Mouse (Mus musculus) midbrain, embryonic 14.5 days (tissue): ENCODE measurements around the gene P2rx6. TPM values are rescaled to one million over a fixed set of nuclear protein-coding genes. Genes with fewer than 3 reads are reported as not detected.
"Not testable (repeated sequence)": the region's sequence is repeated elsewhere in the genome, so short reads cannot be mapped to it uniquely, and the experiment has no call there.

ENCODE experiments used
- ATAC-seq: fragments of 200-750 bp; cut with Nextera tagmentation; 2 replicates; pipeline ENCODE4 v1.8.0; 2017; ENCODE audit warnings: moderate number of reproducible peaks, moderate library complexity; ENCODE audit not compliant: low FRiP score, low TSS enrichment
- DNase-seq: peaks from one replicate; pipeline ENCODE4 v3.0.0-alpha.2; 2015
- H3K27ac ChIP-seq: fragments of 300-500 bp; sonication (generic); replicated peaks from 2 replicates; pipeline ENCODE4 v1.5.1; 2014; ENCODE audit warnings: mild to moderate bottlenecking, low read depth, low read length, moderate library complexity
- H3K27me3 ChIP-seq: fragments of 300-500 bp; sonication (generic); 2 replicates; pipeline ENCODE4 v1.6.1; 2014; ENCODE audit warnings: low read length, control low read depth, mixed read lengths; ENCODE audit not compliant: control insufficient read depth, insufficient read depth
- H3K36me3 ChIP-seq: fragments of 300-500 bp; sonication (generic); 2 replicates; pipeline ENCODE4 v1.6.1; 2014; ENCODE audit warnings: low read length, control low read depth; ENCODE audit not compliant: control insufficient read depth, insufficient read depth
- H3K4me1 ChIP-seq: fragments of 300-500 bp; sonication (generic); 2 replicates; pipeline ENCODE4 v1.6.1; 2014; ENCODE audit warnings: mild to moderate bottlenecking, antibody characterized with exemption, low read length, control low read depth; ENCODE audit not compliant: control insufficient read depth, insufficient read depth
- H3K4me2 ChIP-seq: fragments of 300-500 bp; sonication (generic); 2 replicates; pipeline ENCODE4 v1.6.1; 2014; ENCODE audit warnings: mild to moderate bottlenecking, low read length, moderate library complexity
- H3K4me3 ChIP-seq: fragments of 300-500 bp; sonication (generic); replicated peaks from 2 replicates; pipeline ENCODE4 v1.5.1; 2014; ENCODE audit warnings: low read depth, low read length
- H3K9ac ChIP-seq: fragments of 300-500 bp; sonication (generic); replicated peaks from 2 replicates; pipeline ENCODE4 v1.6.1; 2014; ENCODE audit warnings: mild to moderate bottlenecking, low read length, moderate library complexity
- H3K9me3 ChIP-seq: fragments of 300-500 bp; sonication (generic); 2 replicates; pipeline ENCODE4 v1.6.1; 2016; ENCODE audit warnings: low read length, control low read depth, mixed read lengths; ENCODE audit not compliant: control insufficient read depth
- WGBS: fragments of 180-500 bp; shearing (Covaris S2); extraction: QIAGEN DNeasy Blood & Tissue Kit; methylation state at CpG from one replicate; pipeline ENCODE4 v1.1.7; 2014; 5-methylcytosine and 5-hydroxymethylcytosine counted together
- polyA plus RNA-seq: library from polyadenylated mRNA; unstranded; fragments of >200 nt; fragmentation: Nextera tagmentation; extraction: Ambion mirVana; gene quantifications from 2 replicates; pipeline ENCODE4 v1.2.1, GENCODE M21; 2014

Gene P2rx6
- polyA plus RNA-seq, 1 experiment from 2014 or later = 1.9 TPM

DNA sequence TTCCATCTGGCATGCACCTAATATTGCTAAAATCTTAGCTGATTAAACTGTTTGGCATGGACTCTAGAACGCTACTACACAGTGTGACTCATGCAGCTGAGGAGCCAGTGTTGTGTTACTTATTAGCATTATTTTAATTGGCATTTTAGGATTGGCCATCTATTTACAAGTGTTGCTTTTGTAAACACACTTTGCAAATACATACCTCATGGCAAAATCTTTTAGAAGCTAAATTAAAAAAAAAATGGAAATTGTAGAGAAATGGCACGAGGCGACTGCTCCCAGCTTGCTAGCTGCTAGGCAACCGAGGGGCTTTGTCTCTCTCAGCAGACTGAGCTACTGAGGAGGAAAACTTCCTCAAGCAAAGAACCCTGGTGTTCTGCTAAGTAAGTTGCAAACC is 43.3 kb downstream of the P2rx6 start:
- Histone ChIP-seq H3K36me3 (no peaks in the 10 kb centered on the region), H3K4me1 (no peaks in the 10 kb centered on the region), H3K27me3 (no peaks in the 10 kb centered on the region), H3K27ac (no peak overlapping the region), H3K4me3 (no peak overlapping the region), H3K9me3 (no peaks in the 10 kb centered on the region), H3K4me2 (no peak overlapping the region), H3K9ac (no peak overlapping the region)
- DNase-seq (peak; percentile 13), ATAC-seq (no peak)
- WGBS = 49% methylated on average over 4 of the region's 4 CpGs

DNA sequence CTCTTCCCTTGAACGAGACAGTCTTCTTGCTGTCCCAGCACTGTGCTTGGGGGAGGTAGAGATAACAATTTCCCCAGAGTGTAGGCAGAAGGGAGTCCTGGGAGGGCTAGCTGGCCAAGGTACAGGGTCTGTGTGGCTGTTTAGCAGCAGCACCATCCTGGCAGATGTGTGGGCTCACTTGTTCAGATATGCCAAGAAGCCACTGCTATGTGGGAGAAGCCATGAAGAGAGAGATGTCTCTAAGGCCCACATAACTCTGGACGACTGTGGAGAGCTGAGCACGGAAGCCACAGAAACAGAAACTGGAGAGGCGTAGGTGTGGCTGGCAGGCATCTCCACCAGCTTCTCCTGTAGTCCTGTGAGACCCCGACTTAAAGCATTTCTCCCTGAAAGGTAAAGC is 44.0 kb downstream of the P2rx6 start:
- no peak overlapping the region for H3K4me3 ChIP-seq
- H3K27me3 ChIP-seq = no peaks in the 10 kb centered on the region
- no peaks in the 10 kb centered on the region for H3K9me3 ChIP-seq
- no peaks in the 10 kb centered on the region for H3K4me1 ChIP-seq
- H3K4me2 ChIP-seq = no peak overlapping the region
- no peak for DNase-seq
- H3K9ac ChIP-seq = no peak overlapping the region
- no peaks in the 10 kb centered on the region for H3K36me3 ChIP-seq
- 82% methylated on average over 5 of the region's 5 CpGs for WGBS
- no peak for ATAC-seq
- no peak overlapping the region for H3K27ac ChIP-seq

DNA sequence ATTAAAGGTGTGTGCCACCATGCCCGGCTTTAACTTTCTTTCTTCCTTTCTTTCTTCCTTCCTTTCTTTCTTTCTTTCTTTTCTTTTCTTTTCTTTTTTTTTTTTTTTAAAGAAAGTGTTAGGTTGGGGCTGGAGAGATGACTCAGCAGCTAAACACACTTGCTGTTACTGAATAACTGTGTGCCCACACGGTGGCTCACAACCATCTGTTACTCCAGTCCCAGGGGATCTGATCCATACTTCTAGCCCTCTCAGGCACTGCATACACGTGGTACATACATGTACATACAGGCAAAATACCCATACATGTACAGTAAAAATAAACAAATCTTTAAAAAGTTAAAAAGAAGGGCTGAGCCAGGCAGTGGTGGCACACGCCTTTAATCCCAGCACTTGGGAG is 49.7 kb downstream of the P2rx6 start:
- H3K4me1 ChIP-seq = no peaks in the 10 kb centered on the region
- 72% methylated on average over 4 of the region's 4 CpGs for WGBS

DNA sequence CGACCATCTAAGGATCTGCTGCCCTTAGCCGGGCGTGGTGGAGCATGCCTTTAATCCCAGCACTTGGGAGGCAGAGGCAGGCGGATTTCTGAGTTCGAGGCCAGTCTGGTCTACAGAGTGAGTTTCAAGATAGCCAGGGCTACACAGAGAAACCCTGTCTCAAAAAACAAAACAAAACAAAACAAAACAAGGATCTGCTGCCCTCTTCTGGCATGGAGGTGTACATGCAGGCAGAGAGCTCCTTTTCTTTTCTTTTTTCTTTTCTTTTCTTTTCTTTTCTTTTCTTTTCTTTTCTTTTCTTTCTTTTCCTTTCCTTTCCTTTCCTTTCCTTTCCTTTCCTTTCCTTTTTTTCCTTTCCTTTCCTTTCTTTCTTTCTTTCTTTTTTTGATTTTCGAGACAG is 53.1 kb downstream of the P2rx6 start:
- not testable (repeated sequence) for H3K4me3 ChIP-seq, ATAC-seq, H3K27ac ChIP-seq, H3K36me3 ChIP-seq, H3K4me2 ChIP-seq, H3K9ac ChIP-seq, DNase-seq, H3K9me3 ChIP-seq, H3K4me1 ChIP-seq, H3K27me3 ChIP-seq
- 90% methylated on average over 6 of the region's 6 CpGs for WGBS

More for the DNA sequence above, 49.7 kb downstream of the P2rx6 start:
- Histone ChIP-seq H3K36me3 (no peaks in the 10 kb centered on the region), H3K27ac (no peak overlapping the region), H3K9ac (no peak overlapping the region), H3K4me3 (no peak overlapping the region), H3K4me2 (no peak overlapping the region), H3K9me3 (no peaks in the 10 kb centered on the region), H3K27me3 (no peaks in the 10 kb centered on the region)
- ATAC-seq (no peak), DNase-seq (no peak)

DNA sequence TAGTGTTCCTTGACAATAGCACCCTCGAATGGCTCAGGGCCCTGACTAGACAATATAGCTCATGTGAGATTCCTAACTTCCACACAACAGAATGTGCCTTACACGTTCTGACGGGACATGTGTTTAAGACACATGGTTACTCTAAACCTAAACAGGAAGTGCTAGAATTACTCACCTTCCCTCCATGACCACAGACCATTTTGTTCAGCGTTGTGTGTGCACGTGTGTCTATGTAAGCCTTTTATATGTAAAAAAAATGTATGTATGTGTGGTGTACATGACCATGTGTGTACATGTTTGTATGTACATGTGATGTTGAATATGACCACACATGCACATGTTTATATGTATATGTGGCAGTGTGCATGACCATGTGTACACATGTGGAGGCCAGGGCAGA is 54.5 kb downstream of the P2rx6 start:
- Histone ChIP-seq H3K9me3 (no peaks in the 10 kb centered on the region), H3K9ac (no peak overlapping the region), H3K36me3 (0 out of 2 replicates have a peak, but pooled peaks cover under 1% of the 10 kb centered on the region), H3K4me1 (peaks cover 9% of the 10 kb centered on the region), H3K27me3 (no peaks in the 10 kb centered on the region), H3K4me2 (no peak overlapping the region), H3K4me3 (no peak overlapping the region), H3K27ac (no peak overlapping the region)
- DNase-seq (no peak), ATAC-seq (no peak)
- WGBS = 86% methylated on average over 5 of the region's 5 CpGs

DNA sequence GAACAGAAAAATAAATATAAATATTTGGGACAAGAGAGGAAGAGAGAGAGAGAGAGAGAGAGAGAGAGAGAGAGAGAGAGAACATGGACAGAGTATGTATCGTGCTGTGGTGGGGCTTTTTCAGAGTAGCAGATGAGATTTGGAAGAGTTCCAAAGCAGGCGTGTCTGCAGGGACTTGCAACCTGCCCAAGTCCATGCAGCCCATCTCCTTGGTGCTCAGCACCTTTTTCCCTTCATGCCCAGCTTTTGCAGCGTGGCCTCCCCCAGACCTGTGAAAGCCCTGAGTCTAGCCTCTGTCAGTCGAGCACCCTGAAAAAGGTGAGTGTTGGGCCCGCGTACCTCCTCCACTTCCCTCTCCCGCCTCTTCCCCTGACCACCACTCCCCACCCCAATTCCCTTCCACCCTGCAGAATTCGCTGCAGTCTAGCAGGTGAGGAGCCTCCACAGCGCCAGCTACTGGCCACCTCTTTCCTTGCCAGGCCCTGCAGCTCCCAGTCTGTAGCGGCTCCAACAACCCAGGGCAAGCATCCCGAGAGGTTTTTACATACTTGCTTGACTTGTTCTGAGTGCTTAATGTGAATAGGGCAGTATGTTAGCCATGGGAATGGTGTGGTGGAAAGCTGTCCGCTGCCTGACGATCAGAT is 56.4 kb downstream of the P2rx6 start:
- ATAC-seq (no peak), DNase-seq (peak; percentile 51)

DNA sequence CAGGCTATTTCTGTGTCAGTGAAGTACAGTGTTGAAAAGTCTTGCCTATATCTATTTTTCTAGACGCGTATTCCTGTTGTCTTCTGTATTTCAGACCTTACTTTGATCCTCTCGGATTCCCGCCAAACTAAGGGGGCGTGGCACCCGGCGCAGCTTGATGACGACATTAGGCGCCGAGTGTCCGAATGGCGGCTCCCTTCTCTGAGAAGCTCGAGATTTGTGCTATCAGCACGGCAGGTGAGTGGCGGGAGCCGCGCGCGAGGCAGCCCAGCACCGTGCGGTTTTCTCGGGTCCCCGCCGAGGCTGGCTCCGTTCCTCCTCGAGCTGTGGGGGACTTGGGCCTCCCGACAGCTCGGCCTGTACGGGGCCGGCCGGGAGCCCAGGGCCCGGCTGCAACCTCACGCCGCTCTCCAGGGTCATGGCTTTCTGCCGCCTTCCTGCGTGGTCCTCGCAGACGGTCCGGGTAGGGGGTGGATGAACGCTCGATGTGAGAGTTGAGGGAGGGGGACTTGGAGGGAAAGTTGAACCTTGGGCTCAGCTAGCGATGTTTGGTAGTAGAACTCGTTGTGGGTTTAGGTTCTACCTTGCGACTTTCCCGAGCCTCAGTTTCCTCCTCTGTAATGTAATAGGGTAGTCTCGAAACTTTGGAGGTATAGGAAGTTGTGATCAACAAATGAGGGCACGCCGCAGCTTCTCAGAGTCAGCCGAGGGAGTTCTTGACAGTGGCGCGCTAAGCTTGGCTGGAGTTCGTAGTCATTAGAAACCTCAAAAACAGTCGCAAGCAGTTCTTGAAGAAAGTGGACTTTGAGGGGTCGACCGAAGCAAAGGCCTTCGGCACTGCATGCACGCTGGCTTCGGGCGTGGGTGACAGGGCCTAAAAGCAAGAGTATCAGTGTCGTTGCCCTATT is 57.8 kb downstream of the P2rx6 start, which contains the start of gene Smpd4:
Gene Smpd4, plus strand, starts transcription at position 157 of the 908 bp plus-strand sequence.
- peak; percentile 95 for DNase-seq
- Histone ChIP-seq H3K36me3 (peaks cover 27% of the 10 kb centered on the region), H3K27ac (0 out of 2 replicates have a peak within 1 kb of the TSS, but pooled peaks have one; percentile 8), H3K4me3 (peak within 1 kb of the TSS; percentile 92), H3K4me2 (peak within 1 kb of the TSS; percentile 87), H3K9ac (peak within 1 kb of the TSS; percentile 83), H3K27me3 (no peaks in the 10 kb centered on the region), H3K9me3 (no peaks in the 10 kb centered on the region), H3K4me1 (peaks cover 9% of the 10 kb centered on the region)
- peak; percentile 69; the same call in 1 of the 2 replicates for ATAC-seq
- WGBS = 3% methylated on average over 60 of the region's 60 CpGs

More for the DNA sequence above, 56.4 kb downstream of the P2rx6 start:
- H3K9ac ChIP-seq = no peak overlapping the region
- no peak overlapping the region for H3K4me2 ChIP-seq
- no peaks in the 10 kb centered on the region for H3K27me3 ChIP-seq
- H3K27ac ChIP-seq = no peak overlapping the region
- no peak overlapping the region for H3K4me3 ChIP-seq
- 20% methylated on average over 13 of the region's 13 CpGs for WGBS
- H3K4me1 ChIP-seq = peaks cover 9% of the 10 kb centered on the region
- no peaks in the 10 kb centered on the region for H3K9me3 ChIP-seq
- H3K36me3 ChIP-seq = peaks cover 16% of the 10 kb centered on the region

DNA sequence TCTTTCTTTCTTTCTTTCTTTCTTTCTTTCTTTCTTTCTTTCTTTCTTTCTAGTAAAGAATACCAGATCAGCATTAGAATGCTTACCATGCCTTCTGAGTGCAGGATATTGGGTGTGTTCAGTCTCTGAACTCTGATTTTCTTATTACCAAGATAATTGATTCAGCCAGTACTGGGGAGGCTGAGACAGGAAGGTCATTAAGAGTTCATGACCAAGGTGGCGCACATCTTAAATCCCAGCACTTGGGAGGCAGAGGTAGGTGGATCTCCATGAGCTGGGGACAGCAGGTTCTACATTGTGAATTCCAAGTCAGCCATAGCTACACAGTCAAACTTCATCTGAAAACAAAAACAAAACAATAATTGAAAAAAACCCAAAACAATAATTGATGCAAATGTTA is 60.3 kb downstream of the P2rx6 start:
- ATAC-seq (no peak), DNase-seq (no peak)
- 97% methylated on average over 1 of the region's 1 CpGs for WGBS
- no peak overlapping the region for H3K9ac ChIP-seq
- no peak overlapping the region for H3K4me2 ChIP-seq
- H3K9me3 ChIP-seq = no peaks in the 10 kb centered on the region
- peaks cover 9% of the 10 kb centered on the region for H3K4me1 ChIP-seq
- H3K36me3 ChIP-seq = peaks cover 46% of the 10 kb centered on the region
- H3K4me3 ChIP-seq = no peak overlapping the region
- H3K27ac ChIP-seq = no peak overlapping the region
- no peaks in the 10 kb centered on the region for H3K27me3 ChIP-seq
